Mouse (Mus musculus) heart, postnatal 4 days (tissue): ENCODE data around the gene Olfr1286. TPM values are rescaled to one million over a fixed set of nuclear protein-coding genes. Genes with fewer than 3 reads are reported as not detected.

Experiments
- DNase-seq: peaks from one replicate; pipeline ENCODE4 v3.0.0; 2021
- total RNA-seq, 2 experiments: library from RNA; stranded (reverse); gene quantifications; 2 replicates each; pipeline ENCODE4 v1.2.3; 2021

The Olfr1286 gene
- total RNA-seq: not detected

GRCm38 (mm10) chr2:111422931-111423330, at the start of gene Olfr1286:
Gene Olfr1286 (minus strand): TSS chr2:111423115.
- DNase-seq: no peak

- DNase-seq: no peak
These were observed 25.9 kb upstream of the Olfr1286 start, which contains the start of gene Olfr1287 for GRCm38 (mm10) chr2:111448842-111449241. Gene Olfr1287 (plus strand): TSS chr2:111449142.

- no peak for DNase-seq
These were observed 47.7 kb downstream of the Olfr1286 start, which contains the start of gene Olfr1284 for GRCm38 (mm10) chr2:111375222-111375621. Gene Olfr1284 (plus strand): TSS chr2:111375522.

Other genes with a start within 250 kb of the Olfr1286 start
- gene 4930430A15Rik, start 193.5 kb downstream of the Olfr1286 start, total RNA-seq: not detected
- gene Olfr1275, start 187.8 kb downstream of the Olfr1286 start, total RNA-seq: not detected
- not detected for gene Olfr1276, start 168.6 kb downstream of the Olfr1286 start, total RNA-seq
- gene Olfr1277, start 149.0 kb downstream of the Olfr1286 start, total RNA-seq: not detected
- not detected for gene Olfr1278, start 133.0 kb downstream of the Olfr1286 start, total RNA-seq
- gene Olfr1279, start 122.5 kb downstream of the Olfr1286 start, total RNA-seq: not detected
- not detected for gene Olfr1280, start 109.1 kb downstream of the Olfr1286 start, total RNA-seq
- gene Olfr1281, start 96.6 kb downstream of the Olfr1286 start, total RNA-seq: not detected
- not detected for gene Olfr1282, start 87.0 kb downstream of the Olfr1286 start, total RNA-seq
- gene Olfr1283, start 56.3 kb downstream of the Olfr1286 start, total RNA-seq: not detected
- not detected for gene Olfr1284, start 47.6 kb downstream of the Olfr1286 start, total RNA-seq
- gene Olfr1287, start 26.0 kb upstream of the Olfr1286 start, total RNA-seq: not detected
- not detected for gene Olfr1288, start 51.0 kb upstream of the Olfr1286 start, total RNA-seq
- gene Olfr1289, start 57.7 kb upstream of the Olfr1286 start, total RNA-seq: not detected
- not detected for gene Olfr1290, start 70.7 kb upstream of the Olfr1286 start, total RNA-seq
- gene Olfr1291-ps1, start 74.1 kb upstream of the Olfr1286 start, total RNA-seq: not detected
- gene Olfr1293-ps, start 102.1 kb upstream of the Olfr1286 start, total RNA-seq: not detected
- not detected for gene Olfr1294, start 117.2 kb upstream of the Olfr1286 start, total RNA-seq
- gene Olfr1295, start 146.6 kb upstream of the Olfr1286 start, total RNA-seq: not detected
- gene Olfr1297, start 203.4 kb upstream of the Olfr1286 start, total RNA-seq: not detected
- gene Olfr1298, start 226.1 kb upstream of the Olfr1286 start, total RNA-seq: not detected
- not detected for gene Olfr1299, start 238.3 kb upstream of the Olfr1286 start, total RNA-seq